Mouse (Mus musculus) gonadal fat pad, adult 2 months (tissue): ENCODE measurements around the gene Ssbp3. TPM values are rescaled to one million over a fixed set of nuclear protein-coding genes. Genes with fewer than 3 reads are reported as not detected.
A peak's percentile ranks its signal among the peaks of the same experiment; 100 is the strongest.

ENCODE experiments used
- DNase-seq: peaks from one replicate; pipeline ENCODE4 v3.0.0-alpha.2; 2012; ENCODE audit warnings: low read depth
- polyA plus RNA-seq: library from polyadenylated mRNA; depleted of rRNA; stranded (reverse); fragments of >200 nt; gene quantifications from 2 replicates; pipeline ENCODE4 v1.2.3, GENCODE M21; 2012

Gene Ssbp3
- polyA plus RNA-seq, 1 experiment: 21.8 TPM

DNA sequence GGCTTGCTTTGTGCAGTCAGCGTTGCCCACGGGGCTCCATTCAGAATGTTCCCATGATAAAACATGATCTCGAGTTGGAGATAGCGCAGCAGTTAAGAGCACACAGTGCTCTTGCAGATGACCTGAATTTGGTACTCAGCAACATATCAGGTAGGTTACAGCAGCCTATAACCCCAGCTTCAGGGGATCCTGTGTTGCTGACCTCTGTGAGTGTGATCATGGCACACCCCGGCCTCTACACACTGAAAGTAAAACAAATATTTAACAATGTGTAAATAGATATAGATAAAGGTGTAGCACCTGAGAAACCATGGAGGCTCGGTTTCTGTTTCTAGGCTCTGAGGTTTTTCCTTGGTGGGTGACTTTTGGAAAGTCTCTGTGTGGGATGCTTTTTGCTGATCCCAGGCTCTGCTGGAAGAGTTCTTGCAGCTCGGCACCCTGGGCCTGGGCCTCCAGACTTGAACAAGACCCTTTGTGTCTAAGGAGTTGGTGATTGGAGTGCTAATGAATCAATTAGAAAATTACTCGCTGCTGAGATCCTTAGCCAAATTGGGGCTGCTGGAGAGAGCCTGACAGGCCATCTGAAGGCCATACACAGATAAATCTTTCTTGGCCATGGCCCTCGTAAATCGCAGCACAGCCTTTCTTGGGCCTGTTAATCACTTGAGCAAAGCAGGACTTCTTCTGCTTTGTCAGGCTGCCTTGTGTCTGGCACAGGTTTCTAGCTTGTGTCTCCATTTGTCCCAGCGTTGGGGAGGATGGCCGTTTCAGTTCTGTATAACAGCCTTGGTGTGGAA, 49.2 kb downstream of the Ssbp3 start:
- no peak for DNase-seq

DNA sequence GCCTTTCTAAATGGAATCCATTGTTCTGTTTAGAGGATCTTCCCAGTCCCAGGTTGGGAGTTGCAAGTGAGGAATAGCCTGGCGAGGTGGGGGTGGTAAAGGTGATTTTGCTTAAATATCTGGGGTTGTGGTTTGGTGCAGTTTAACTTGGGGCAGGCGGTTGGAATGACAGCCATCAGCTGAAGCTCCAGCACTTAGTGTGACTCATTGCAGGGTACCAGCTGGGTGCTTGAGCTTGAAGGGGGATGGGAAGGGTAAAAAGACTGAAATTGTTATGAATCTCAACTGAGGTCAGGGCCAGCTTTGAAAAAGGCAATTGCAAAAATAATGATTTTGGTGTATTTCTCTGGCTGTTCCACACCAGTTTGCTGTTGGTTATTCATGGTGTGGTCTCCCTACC, 50.0 kb downstream of the Ssbp3 start:
- no peak for DNase-seq

DNA sequence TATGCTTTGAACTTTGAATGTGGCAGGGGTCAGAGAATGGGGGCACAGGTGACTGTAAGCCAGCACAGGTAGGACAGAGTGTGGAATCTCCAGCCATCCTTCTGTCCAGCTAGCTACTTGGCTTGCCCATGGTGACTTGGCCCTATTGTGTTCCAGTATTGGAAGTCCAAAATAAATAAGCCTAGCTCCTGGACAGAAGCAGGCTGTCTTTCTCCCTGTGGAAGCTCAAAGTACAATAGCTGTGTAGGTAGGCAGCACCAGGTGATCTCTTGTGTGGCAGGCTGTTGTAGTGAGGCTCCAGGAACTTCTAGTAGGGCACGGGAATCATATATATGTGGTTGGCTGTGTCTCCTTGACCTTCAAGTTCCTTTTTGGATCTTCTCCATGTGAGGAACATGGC, 50.8 kb downstream of the Ssbp3 start:
- no peak for DNase-seq

DNA sequence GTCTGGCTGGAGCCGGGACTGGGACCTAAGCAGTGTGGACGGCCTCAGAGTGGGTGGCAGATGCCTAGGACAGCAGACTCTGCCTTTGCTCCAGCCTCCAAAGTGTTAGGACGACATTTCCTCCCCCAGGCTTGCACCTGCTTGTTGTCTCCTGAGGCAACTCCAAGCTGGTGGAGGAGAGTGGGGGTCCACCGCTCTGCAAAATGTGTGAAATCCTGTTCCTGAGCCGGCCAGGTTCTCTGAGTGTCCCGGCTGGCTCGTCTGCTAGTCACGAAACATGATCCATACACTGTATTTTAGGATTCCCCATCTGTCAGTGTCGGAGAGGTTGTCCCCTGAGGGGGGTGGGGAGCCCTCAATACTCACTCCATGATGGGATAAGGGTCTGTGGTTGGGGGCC, 53.9 kb downstream of the Ssbp3 start:
- DNase-seq: no peak

DNA sequence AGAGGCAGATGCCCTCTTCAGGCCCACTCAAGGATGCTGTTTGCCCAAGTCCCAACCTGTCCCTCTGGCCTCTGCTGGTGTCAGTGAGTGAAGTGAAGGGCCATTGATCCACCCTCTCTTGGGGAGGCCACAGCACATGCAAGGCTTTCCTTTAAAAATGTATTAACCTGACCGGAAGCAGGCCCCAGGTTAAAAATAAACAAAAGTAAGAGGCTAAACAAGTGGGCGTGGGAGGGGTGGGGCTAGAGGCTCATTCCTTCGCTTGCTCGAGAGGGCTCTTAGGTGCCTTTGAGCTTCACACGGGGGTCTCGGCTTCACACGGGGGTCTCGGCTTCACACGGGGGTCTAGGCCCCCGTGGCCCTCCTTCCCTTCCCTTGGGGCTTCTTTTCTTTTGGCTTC, 54.5 kb downstream of the Ssbp3 start:
- DNase-seq: no peak

DNA sequence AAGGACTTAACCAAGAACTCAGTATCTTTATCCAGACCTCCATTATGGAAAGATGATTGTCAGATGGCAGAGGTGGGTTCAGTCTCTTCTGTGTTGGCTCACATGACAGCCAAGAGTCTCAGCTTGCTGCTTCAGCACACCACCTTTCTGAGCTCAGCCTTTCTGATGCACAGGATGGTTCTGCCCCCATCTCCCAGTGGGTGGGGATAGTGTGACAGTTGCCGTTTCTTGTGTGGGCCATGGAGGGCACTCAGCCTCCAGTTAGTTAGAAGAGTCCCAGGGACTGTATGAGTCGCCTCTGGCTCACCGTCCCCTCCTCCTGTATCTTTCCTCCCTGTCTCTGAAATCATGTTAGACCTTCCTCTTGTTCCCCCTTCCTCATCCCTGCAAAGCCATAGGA, 55.9 kb downstream of the Ssbp3 start:
- DNase-seq: no peak

DNA sequence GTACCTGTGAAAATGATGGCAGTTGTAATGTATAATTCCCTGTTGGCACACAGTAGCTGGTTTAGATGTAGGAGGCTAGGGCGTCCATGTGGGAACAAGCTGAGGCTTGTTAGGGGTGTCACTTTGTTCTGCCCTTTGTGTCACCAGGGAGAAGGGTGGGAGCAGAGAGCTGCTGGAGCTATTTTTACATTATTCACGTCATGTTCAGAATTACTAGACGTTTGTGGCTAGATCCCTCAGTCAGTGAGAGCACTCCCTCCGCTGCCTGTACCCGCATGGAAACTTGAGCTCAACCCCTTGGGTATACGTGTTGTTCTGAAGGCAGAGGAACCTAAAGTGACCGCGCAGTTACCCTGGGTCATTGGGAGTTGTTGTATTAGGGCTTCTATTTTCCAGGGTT, 58.4 kb downstream of the Ssbp3 start:
- no peak for DNase-seq

DNA sequence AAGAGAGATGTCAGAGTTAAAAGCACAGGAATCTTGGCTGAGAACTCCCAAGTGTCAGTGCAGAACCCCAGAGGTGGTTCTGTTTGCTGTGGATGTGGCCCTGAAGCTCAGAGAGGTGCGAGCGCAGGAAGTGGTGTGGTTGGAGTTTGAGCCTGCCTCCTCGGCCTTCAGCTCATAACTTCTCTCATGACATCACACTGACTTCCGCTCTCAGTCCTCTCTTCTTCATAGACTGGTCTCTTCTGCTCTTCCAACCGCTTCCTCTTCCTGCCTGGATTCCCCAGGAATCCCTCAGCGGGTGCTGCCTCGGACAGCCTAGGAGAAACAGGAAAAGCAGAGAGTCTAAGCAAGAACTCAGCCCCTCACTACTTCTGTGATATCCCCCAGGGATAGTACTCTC, 60.3 kb downstream of the Ssbp3 start:
- DNase-seq: no peak

DNA sequence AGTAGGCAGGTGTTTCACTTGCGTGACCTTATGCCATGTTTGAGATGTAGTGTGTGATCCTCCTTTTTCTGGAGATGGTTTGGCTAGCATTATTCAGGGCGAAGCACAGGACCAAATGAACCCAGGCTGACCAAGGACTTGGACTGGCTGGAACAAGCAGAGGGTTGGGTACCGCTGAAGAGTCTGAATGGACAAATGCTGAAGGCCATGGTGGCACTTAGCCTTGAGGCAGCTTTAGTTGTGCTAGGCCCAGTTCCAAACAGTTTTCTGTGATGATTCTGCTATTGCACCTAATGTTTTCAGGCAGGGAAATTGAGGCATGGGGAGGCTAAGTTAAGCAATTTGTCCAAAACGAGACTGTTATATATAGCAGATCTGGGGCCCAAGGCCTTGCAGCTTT, 61.6 kb downstream of the Ssbp3 start:
- no peak for DNase-seq

DNA sequence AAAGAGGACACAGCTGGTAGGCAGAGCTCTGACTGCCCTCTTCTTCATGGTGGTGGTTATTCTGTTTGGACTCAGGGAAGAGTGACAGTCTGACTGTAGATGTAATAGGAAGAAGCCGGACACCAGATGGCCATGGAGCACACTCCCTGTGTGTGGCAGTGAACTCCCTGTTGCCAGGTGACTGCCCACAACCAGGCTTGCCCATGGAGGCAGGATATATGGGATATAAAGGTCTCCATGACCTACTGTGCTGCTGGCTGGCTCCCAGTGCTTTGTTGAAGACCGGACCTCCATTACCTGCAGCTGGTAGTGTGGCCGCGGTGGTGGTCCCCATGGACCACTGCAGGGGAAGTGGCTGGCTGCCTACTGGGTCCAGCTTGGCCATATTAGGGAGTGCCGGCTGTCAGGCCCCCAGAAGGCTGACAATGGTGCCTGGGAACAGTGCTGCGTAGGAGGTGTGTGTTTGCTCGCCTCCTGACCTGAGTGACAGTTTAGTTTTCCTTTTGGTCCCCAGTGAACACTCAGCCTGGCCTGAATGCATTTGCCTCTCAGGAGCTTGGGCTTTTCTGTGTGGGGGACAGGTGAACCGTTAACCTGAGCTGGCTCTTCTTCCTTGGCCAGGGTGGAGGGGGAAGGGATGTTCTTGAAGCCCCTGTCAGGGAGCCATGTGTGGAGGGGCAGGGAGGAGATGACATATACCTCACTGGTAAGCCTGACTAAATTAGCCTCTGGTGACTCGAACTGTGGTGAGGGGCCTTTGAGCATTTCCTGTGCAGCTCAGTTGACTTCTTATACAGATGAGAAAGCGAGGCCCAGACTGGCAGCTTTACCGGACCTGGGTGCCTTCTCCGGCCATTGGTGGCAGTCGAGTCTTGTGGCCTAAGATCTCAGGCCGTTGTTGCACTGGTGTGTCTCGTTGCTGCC, 62.2 kb downstream of the Ssbp3 start:
- DNase-seq: no peak

DNA sequence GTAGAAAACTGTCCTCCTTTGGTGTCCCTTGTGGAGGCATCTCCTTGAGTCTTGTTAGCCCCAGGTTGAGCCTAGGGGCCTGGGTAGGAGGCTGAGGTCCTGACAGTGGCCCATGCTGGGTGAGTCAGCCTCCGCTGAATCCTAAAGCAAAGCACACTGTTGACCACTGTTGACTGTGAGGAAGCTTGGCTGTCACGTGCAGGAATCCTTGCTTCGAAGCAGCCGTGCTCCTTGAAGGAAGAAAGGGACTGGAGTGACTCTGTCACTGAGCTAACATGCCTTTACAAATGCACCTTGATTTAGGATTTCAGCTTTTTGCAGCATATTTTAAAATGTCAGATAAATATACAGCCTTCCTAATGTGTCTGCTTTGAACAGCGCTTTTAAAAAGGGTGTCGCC, 64.8 kb downstream of the Ssbp3 start:
- no peak for DNase-seq

DNA sequence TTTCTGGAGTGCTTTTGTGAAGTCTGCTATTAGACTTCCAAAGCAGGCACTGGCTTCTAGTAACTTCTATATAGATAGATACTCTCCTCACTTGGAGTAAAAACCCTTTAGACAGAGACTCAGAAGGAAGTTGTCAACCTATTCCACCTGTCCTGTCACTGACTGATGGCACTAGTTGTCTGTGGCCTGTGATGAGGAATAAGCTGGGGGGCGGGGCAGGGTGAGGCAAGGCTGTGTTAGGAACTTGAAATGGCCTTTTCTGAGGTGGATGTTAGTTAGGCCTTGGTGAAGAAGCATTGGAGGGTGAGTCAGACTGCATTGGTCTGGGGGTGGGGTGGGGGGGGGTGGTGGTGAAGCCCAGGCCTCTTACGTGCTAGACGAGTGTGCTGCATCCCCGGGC, 65.4 kb downstream of the Ssbp3 start:
- DNase-seq: no peak

DNA sequence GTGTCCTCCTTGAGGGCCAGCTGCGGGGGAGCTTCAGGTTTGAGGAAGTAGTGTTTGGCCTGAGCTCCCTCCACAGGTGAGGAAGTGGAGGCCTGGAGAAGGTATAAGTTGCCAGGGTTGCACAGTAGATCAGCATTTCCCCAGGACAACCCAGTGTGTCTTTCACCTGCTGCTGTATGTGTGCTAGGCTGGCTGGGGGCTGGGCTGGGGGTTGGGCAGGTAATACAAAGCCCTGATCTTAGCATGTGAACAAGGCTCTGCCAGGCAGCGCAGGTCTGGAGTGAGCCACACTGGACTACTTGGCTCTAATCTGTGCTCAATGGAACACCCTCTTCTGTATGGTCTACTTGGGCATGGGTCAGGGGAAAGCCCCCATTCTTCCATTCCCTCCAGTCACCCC, 66.1 kb downstream of the Ssbp3 start:
- no peak for DNase-seq

DNA sequence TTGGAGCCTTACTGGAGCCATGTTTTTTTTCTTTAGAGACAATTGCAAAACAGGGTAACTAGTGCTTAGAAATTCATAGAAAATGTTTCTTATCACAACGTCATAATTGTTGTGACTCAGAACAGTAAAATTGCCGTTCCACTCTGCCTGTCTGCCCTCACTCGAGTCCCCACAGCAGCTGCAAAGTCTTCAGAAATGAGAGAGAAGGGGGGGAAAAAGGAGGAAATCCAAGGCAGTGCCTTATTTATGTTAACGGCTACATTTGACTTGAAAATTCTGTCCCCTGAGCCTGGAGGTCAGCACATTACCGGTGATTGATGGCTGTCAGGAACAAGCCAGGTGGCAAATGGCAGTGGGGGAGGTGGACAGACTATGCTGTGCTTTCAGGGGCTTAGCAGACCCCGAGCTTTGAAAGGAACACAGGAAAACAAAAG, 66.7 kb downstream of the Ssbp3 start:
- DNase-seq: no peak

DNA sequence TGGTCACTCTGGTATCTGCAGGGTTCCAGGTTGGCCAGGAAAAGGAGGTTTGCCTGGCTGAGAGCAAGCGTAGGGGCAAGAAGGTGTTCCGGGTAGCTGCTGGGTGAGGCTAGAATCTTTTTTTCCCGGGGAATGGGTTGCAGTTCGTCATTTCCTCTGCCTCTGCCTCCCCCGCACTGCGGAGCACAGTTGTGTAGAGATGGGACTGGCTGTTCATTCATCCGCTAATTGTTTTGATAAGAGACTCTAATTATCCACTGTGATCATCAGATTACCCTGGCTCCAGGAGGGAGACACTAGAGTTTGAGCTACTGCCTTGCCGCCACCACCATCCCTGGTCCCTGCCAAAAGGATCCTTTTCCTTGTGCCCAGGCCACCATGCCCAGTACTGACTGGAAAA, 67.9 kb downstream of the Ssbp3 start:
- DNase-seq: no peak

DNA sequence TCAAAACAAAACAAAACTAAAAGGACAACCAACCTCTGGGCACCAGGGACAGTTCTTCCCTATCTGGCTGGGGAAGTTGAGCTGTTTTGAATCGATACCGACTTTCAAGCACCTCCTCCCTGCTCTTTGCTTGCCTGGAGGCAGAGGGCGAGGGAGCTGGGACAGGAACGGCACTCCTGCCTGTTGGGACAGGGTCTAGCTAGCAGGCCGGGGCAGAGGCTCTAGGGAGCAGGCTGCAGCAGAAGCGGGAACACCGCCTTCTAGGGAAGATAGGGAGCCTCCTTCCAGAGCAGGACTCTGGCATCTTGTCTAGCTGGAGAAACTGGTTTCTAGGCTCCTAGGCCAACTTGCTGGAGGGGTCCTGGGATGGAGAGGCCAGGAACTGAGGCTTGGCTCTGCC, 70.2 kb downstream of the Ssbp3 start:
- DNase-seq: peak; percentile 92

DNA sequence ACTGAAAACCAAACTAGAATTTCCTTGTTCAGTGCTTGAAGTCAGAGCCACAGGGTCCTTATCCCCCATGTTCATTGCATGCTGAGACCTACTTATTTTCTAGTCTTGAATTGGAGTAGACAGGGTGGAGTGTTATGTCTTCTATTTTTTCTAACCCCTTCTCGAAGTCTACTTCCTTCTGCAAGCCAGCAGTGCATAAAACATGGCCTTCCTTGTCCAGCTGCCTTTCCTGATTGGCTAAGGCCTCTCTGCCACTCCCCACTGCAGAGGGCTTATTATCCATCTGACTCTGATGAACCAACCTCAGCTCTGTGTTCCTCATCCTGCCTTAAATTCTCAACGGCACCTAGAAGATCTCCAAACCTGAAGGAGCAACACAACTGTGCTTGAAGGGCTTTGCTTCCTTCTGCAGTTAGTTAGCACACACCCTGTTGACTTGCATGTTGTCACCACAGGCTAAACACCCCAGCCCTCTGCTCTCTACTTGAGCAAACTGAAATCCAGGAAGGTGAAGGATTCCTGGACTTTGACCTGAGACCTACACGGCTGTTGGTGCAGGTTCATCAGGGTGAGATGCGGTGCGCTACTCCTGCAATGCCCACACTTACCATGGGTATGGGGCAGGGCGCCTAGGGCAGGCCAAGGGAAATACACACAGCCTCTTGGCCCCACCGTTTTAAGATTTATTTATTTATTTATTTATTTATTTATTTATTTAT, 71.0 kb downstream of the Ssbp3 start:
- DNase-seq: no peak

DNA sequence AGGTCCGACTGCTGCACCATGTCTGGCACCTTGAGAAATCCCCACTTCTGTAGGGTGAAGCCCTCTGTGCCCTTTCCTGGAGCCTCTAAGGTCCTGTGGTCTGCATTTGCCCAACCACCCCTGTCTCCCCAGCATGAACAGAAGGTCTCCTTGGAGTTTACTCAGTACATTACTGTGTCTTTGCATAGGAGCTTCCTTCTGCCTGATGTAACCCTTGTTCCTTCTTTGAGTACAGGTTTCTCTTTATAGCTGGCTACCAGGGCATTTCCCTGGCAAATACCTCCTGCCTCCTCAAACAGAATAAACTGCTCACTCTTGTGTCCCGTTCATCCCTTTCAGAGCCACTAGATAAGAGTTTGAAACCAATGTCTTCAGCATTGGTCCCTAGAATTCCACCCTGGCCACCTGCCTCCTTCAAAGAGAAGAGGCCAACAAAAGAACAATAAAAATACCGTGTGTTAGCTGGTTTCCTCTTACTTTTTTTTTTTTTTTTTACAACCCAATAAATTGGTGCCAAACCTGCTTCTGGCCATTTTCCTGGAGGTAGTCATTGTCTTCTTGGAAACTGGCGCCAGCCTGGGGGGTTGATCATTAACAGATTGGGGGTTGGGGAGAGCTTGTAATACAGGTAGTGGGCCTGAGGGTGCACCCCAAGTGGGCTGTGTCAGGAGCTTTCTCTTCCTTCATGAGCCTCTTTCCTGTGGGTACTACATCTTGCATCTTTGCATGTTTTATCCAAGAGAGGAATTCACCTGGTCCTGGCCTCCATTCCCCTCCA, 72.0 kb downstream of the Ssbp3 start:
- DNase-seq: no peak

DNA sequence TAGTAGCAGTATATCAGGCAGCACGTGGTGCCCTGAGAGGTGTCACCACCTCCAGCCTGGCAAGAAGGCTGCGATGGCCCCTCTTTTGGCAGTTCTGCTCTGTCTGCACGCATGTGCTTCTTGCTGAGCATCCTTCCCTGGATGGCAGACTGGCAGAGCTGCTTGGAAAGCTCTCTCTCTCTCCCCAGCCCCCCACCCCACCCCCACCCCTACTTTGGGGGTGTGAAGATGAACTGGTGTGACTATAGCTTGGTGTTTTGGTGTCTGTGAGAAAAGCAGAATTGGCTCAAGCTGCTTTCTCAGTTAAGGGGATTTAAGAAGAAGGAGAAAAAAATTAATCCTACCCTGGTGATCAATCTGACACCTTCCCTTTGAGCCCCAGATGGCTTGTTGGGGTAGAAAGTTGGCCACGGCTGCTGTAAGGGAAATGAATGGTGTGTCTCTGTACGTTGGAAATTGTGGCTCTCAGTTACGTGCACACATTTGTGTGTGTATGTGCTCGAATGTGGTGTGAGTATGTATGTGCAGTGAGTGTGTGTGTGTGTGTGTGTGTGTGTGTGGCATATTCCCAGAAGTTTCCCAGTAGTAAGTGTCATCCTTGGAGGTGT, 73.5 kb downstream of the Ssbp3 start:
- no peak for DNase-seq

DNA sequence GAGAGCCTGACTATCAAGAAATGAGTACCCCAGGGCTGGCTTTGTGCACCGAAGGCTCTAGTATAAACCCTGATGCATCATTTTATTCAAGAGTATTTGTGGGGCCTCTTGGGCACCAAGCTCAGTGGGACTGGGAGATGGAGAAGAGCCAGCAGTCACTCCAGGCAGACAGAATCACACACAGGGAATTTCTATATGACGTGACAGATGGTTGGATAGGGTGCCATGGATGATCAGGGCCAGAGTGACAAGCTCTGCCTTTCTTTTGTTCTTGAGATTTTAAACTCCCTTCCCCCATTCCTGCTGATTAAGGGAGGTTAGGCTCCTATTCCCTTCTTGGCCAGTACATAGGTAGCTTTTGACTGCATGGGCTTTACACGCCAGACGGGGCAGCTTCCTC, 74.8 kb downstream of the Ssbp3 start:
- DNase-seq: no peak
